Mouse (Mus musculus) hindbrain, embryonic 11.5 days (tissue): ENCODE measurements around the gene Sdk1. TPM values are rescaled to one million over a fixed set of nuclear protein-coding genes. Genes with fewer than 3 reads are reported as not detected.

ENCODE experiments used
- ATAC-seq: fragments of 200-750 bp; cut with Nextera tagmentation; 2 replicates; pipeline ENCODE4 v1.8.0; 2017; ENCODE audit warnings: mild to moderate bottlenecking, moderate TSS enrichment, moderate library complexity; ENCODE audit not compliant: low FRiP score
- DNase-seq: peaks from one replicate; pipeline ENCODE4 v3.0.0-alpha.2; 2015; ENCODE audit warnings: low spot score
- H3K27ac ChIP-seq: fragments of 300-500 bp; sonication (generic); 2 replicates; pipeline ENCODE4 v1.5.1; 2014; ENCODE audit warnings: mild to moderate bottlenecking, low read depth, low read length
- H3K27me3 ChIP-seq: fragments of 300-500 bp; sonication (generic); 2 replicates; pipeline ENCODE4 v1.6.1; 2014; ENCODE audit warnings: mild to moderate bottlenecking, low read length, moderate library complexity, mixed read lengths; ENCODE audit not compliant: control insufficient read depth, insufficient read depth
- H3K36me3 ChIP-seq: fragments of 300-500 bp; sonication (generic); 2 replicates; pipeline ENCODE4 v1.6.1; 2014; ENCODE audit warnings: mild to moderate bottlenecking, low read length, moderate library complexity, mixed read lengths; ENCODE audit not compliant: control insufficient read depth, insufficient read depth
- H3K4me1 ChIP-seq: fragments of 300-500 bp; sonication (generic); replicated peaks from 2 replicates; pipeline ENCODE4 v1.6.1; 2014; ENCODE audit warnings: low read length, mixed read lengths; ENCODE audit not compliant: control insufficient read depth, insufficient read depth
- H3K4me2 ChIP-seq: fragments of 300-500 bp; sonication (generic); replicated peaks from 2 replicates; pipeline ENCODE4 v1.6.1; 2014; ENCODE audit warnings: mild to moderate bottlenecking, low read depth, low read length
- H3K4me3 ChIP-seq: fragments of 300-500 bp; sonication (generic); 2 replicates; pipeline ENCODE4 v1.5.1; 2014; ENCODE audit warnings: low read depth, low read length
- H3K9ac ChIP-seq: fragments of 300-500 bp; sonication (generic); 2 replicates; pipeline ENCODE4 v1.6.1; 2014; ENCODE audit warnings: low read depth, low read length
- H3K9me3 ChIP-seq: fragments of 300-500 bp; sonication (generic); 2 replicates; pipeline ENCODE4 v1.6.1; 2016; ENCODE audit warnings: low read length; ENCODE audit not compliant: control insufficient read depth
- WGBS: fragments of 180-500 bp; shearing (Covaris S2); extraction: QIAGEN DNeasy Blood & Tissue Kit; methylation state at CpG from one replicate; pipeline ENCODE4 v1.1.7; 2014; 5-methylcytosine and 5-hydroxymethylcytosine counted together
- polyA plus RNA-seq: library from polyadenylated mRNA; unstranded; fragments of >200 nt; fragmentation: Nextera tagmentation; extraction: Ambion mirVana; gene quantifications from 2 replicates; pipeline ENCODE4 v1.2.1, GENCODE M21; 2014

Sdk1 gene
- polyA plus RNA-seq, 1 experiment from 2014 or later = 1.1 TPM

DNA sequence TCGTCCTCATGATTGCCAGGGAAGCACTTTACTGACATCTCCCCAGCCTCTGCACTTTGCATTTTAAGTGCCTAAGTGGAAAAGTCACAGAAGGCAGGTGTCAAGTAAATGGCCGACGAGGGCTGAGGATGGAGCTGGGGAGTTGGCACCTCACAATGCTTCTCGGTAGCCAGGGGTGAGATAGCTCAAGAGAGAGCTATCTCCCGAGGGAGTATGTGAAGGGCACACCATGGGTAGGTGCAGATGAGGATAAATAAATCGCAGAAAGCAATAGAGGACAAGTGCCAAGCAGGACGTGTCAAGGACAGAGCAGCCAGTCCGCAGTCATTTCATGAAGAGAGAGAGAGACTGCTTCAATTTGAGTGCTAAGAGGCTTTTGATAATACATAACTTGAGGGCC is 655.1 kb downstream of the Sdk1 start:
- Histone ChIP-seq H3K9me3 (no peaks in the 10 kb centered on the region), H3K36me3 (no peaks in the 10 kb centered on the region), H3K4me2 (no peak overlapping the region), H3K27ac (no peak overlapping the region), H3K27me3 (no peaks in the 10 kb centered on the region), H3K4me1 (no peaks in the 10 kb centered on the region), H3K9ac (no peak overlapping the region), H3K4me3 (no peak overlapping the region)
- whole genome bisulfite sequencing = 85% methylated on average over 8 of the region's 8 CpGs
- DNase-seq (no peak), ATAC-seq (no peak)

DNA sequence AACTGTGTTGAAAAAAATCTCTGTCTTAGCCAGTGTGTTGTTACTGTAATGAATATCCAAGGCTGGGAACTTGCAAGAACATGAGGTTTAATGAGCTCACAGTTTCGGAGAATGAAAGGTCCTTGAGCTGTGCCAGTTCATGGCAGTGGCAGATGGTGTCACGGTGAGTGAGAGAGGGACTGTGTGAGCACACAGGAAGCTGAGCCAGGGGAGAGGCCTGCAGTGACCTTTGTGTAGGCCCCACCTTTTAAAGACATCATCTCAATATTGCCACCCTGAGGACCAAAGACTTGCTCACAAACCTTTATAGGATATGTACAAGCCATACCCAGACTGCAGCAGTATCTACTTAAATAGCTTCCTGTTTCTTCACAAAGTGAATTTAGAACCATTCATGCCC is 656.2 kb downstream of the Sdk1 start:
- H3K4me2 ChIP-seq = no peak overlapping the region
- no peaks in the 10 kb centered on the region for H3K27me3 ChIP-seq
- H3K9me3 ChIP-seq = no peaks in the 10 kb centered on the region
- ATAC-seq (no peak), DNase-seq (no peak)
- H3K4me1 ChIP-seq = no peaks in the 10 kb centered on the region
- H3K36me3 ChIP-seq = no peaks in the 10 kb centered on the region
- H3K9ac ChIP-seq = no peak overlapping the region
- H3K4me3 ChIP-seq = no peak overlapping the region
- no peak overlapping the region for H3K27ac ChIP-seq
- WGBS = 55% methylated on average over 2 of the region's 2 CpGs

DNA sequence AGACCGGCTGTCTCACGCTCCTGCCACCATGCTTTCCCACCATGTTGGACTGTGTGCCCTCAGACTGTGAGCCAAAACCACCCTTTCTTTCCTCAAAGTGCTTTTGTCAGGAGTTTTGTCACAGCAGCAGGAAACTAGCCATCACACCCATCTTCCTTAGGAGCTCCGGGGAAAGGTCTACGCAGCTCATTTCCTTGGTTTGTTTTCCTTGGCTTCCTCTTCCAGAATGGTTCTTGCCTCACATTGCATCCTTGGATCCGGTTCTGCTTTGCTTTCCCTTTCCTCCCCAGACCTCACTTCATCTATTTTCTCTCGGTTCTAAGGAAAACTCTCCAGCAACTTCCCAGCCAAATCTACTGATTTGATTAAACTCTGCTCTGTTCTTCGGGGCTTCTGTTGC is 658.5 kb downstream of the Sdk1 start:
- Histone ChIP-seq H3K4me1 (no peaks in the 10 kb centered on the region), H3K27ac (no peak overlapping the region), H3K4me3 (no peak overlapping the region), H3K9me3 (no peaks in the 10 kb centered on the region), H3K9ac (no peak overlapping the region), H3K36me3 (no peaks in the 10 kb centered on the region), H3K27me3 (no peaks in the 10 kb centered on the region), H3K4me2 (no peak overlapping the region)
- 85% methylated on average over 7 of the region's 7 CpGs for WGBS
- DNase-seq (no peak), ATAC-seq (no peak)

DNA sequence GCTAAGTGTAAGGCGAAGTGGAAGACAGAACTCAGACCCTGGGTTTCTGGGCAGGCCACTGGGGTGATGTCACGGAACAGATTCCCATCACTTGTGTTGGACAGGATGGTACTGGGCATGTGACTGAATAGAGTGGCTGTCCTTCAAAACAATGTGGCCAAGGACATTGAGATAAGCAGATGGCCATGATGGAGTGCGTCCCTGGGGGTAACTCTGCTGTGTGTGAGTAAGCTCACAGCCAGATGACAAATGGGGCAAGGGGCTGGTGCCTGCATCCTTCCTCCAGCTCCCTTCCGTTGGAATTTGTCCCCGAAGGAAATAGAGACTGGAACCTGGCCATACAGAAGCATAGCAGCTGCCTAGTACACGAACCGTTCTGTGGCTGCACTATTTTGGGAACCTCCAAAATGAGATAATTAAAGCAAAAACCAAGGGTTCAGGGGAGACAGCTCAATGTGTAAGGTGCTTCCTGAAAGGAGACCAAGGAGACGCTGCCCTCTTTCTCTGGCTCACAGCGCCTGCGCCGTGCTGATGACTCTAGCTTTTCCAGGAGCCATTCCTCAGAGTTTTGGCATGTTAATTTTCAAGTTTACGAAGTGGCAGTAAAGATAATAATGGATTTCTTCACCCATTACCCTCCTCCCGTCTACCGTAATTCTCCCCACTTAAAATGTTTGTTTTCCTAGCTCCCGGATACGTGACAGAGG is 661.4 kb downstream of the Sdk1 start:
- no peak overlapping the region for H3K4me2 ChIP-seq
- H3K27me3 ChIP-seq = no peaks in the 10 kb centered on the region
- no peak overlapping the region for H3K9ac ChIP-seq
- ATAC-seq = no peak
- H3K4me3 ChIP-seq = no peak overlapping the region
- H3K36me3 ChIP-seq = no peaks in the 10 kb centered on the region
- no peak overlapping the region for H3K27ac ChIP-seq
- no peak for DNase-seq
- H3K4me1 ChIP-seq = no peaks in the 10 kb centered on the region
- WGBS = 79% methylated on average over 16 of the region's 16 CpGs
- no peaks in the 10 kb centered on the region for H3K9me3 ChIP-seq

DNA sequence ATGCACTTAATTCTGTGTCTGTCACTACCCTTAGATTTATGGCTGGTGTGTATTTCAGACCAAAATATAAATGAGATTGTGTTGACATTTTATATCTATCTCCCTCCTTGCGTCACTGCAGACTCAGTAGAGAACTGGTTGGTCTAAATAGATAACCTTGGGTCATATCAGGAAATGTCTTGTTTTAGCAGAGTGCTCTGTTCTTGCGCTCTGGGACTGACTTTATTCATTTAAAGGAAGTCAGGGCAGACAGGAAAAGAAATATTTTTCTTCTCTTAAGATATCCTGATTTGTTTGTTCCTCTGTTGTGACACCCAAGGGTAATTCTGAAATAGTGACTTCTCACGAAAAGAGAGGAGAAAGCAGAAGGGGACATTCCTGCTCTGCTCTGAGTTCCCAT is 669.2 kb downstream of the Sdk1 start:
- Histone ChIP-seq H3K9ac (no peak overlapping the region), H3K27ac (no peak overlapping the region), H3K9me3 (no peaks in the 10 kb centered on the region), H3K27me3 (no peaks in the 10 kb centered on the region), H3K4me1 (no peaks in the 10 kb centered on the region), H3K4me3 (no peak overlapping the region), H3K4me2 (no peak overlapping the region), H3K36me3 (no peaks in the 10 kb centered on the region)
- DNase-seq = no peak
- no peak for ATAC-seq
- 84% methylated on average over 3 of the region's 3 CpGs for WGBS

DNA sequence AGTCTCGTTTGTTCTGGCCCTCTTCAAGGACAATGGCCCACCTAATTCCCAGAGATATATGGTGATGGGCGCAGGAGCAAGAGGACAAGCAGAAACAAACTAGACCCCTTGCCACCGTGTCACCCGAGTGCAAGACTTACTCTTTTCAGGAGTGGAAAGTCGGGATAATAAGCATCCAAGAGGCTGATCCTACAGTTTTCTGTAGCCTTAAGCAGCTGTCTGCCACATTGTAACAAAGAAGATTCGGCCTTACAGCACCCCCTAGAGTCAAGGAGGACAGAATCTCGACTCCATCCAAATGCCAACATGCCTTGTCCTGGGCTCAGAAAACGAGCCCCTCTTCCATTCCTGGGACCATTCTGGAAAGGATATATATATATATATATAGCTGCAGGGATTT is 669.6 kb downstream of the Sdk1 start:
- Histone ChIP-seq H3K27ac (no peak overlapping the region), H3K4me3 (no peak overlapping the region), H3K4me2 (no peak overlapping the region), H3K4me1 (no peaks in the 10 kb centered on the region), H3K27me3 (no peaks in the 10 kb centered on the region), H3K9me3 (no peaks in the 10 kb centered on the region), H3K36me3 (no peaks in the 10 kb centered on the region), H3K9ac (no peak overlapping the region)
- DNase-seq (peak; percentile 17), ATAC-seq (no peak)
- WGBS = 62% methylated on average over 8 of the region's 8 CpGs

DNA sequence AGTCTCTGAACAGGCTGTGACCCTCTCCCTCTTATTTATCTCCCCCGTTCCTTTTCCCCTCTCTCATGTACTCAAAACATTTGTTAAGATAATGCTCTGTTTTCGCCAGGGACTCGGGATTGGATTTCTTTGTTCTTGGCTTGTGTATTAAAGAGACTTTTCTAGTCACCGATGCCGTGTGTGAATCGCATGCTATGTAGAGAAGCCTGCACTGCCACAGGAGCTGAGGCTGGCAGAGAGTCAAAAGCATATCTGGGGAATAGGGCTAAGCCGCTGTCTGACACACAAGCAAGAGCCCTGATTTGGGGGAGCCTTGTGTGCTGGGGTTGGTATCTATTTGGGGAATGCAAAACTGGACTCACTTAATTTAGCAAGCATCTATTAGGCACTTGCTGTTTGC is 671.6 kb downstream of the Sdk1 start:
- H3K4me3 ChIP-seq = no peak overlapping the region
- no peaks in the 10 kb centered on the region for H3K36me3 ChIP-seq
- no peak overlapping the region for H3K4me2 ChIP-seq
- ATAC-seq (no peak), DNase-seq (no peak)
- no peak overlapping the region for H3K27ac ChIP-seq
- H3K27me3 ChIP-seq = no peaks in the 10 kb centered on the region
- no peaks in the 10 kb centered on the region for H3K4me1 ChIP-seq
- no peaks in the 10 kb centered on the region for H3K9me3 ChIP-seq
- WGBS = 86% methylated on average over 7 of the region's 7 CpGs
- no peak overlapping the region for H3K9ac ChIP-seq

DNA sequence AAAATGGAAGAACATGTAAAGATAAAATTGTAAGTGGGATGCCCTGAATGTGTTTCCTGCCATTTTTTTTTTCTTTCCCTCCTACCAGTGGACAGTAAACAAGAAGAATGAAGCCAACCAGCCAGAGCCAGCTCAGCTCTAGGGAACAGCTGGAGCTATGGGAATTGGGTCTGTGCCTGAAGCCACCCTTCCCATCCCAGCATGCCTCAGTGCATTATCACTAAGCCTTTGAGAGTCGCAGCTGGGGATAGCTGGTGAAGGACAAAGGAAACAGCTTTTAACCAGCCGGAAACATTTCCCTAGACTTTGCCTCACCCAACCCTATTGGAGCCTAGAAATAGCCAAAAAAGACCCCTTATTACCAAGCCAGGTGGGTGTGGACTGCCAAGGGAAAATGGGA is 675.7 kb downstream of the Sdk1 start:
- Histone ChIP-seq H3K4me1 (no peaks in the 10 kb centered on the region), H3K9me3 (no peaks in the 10 kb centered on the region), H3K4me3 (no peak overlapping the region), H3K27me3 (no peaks in the 10 kb centered on the region), H3K27ac (no peak overlapping the region), H3K9ac (no peak overlapping the region), H3K4me2 (no peak overlapping the region), H3K36me3 (no peaks in the 10 kb centered on the region)
- no peak for ATAC-seq
- DNase-seq = peak; percentile 13
- 53% methylated on average over 2 of the region's 2 CpGs for WGBS

DNA sequence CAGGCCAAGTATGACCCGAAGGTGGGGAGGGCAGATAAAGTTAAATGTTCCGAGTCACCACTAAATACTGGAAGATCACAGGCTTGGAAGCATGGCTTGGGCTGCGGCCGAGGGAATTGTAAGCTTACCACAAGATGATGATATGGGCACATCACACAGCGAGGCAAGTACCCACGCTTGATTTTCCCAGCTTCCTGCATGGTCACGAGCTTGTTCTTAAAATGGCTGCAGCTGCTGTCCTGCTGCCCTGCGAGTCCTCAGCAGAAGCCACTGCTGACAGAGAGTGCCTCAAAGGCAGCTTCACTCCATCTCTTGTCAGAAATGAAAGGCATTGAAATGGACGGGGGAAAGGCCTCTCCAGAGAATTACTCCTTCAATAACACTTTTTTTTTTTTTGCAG is 697.7 kb downstream of the Sdk1 start:
- no peak overlapping the region for H3K4me3 ChIP-seq
- H3K4me2 ChIP-seq = no peak overlapping the region
- no peak overlapping the region for H3K27ac ChIP-seq
- 77% methylated on average over 9 of the region's 9 CpGs for WGBS
- H3K36me3 ChIP-seq = no peaks in the 10 kb centered on the region
- H3K4me1 ChIP-seq = no peaks in the 10 kb centered on the region
- ATAC-seq = no peak
- no peaks in the 10 kb centered on the region for H3K27me3 ChIP-seq
- DNase-seq = no peak
- H3K9ac ChIP-seq = no peak overlapping the region
- H3K9me3 ChIP-seq = no peaks in the 10 kb centered on the region
